Mouse (Mus musculus) heart, postnatal 0 days (tissue): ENCODE measurements at regions not wholly inside any gene's neighbourhood (a gene's known extent, or its start where the extent isn't known, plus 50 kb on each side); places are given as distances from the start of the nearest gene placed in this dataset.
A peak's percentile ranks its signal among the peaks of the same experiment; 100 is the strongest.

Experiments used
- ATAC-seq: fragments of 200-750 bp; cut with Nextera tagmentation; 2 replicates; pipeline ENCODE4 v1.8.0; 2017; ENCODE audit warnings: low read depth, moderate number of reproducible peaks, moderate library complexity; ENCODE audit not compliant: insufficient read depth
- DNase-seq: peaks from one replicate; pipeline ENCODE4 v3.0.0-alpha.2; 2016; ENCODE audit warnings: low spot score
- H3K27ac ChIP-seq: fragments of 300-500 bp; sonication (generic); 2 replicates; pipeline ENCODE4 v1.5.1; 2014; ENCODE audit warnings: low read depth, mild to moderate bottlenecking
- H3K27me3 ChIP-seq: fragments of 300-500 bp; sonication (generic); 2 replicates; pipeline ENCODE4 v1.6.1; 2014; ENCODE audit warnings: low read length, mixed read lengths; ENCODE audit not compliant: control insufficient read depth, insufficient read depth
- H3K36me3 ChIP-seq: fragments of 300-500 bp; sonication (generic); replicated peaks from 2 replicates; pipeline ENCODE4 v1.6.1; 2014; ENCODE audit warnings: low read length, mixed read lengths; ENCODE audit not compliant: control insufficient read depth, insufficient read depth
- H3K4me1 ChIP-seq: fragments of 300-500 bp; sonication (generic); 2 replicates; pipeline ENCODE4 v1.6.1; 2014; ENCODE audit warnings: antibody characterized with exemption; ENCODE audit not compliant: control insufficient read depth, insufficient read depth
- H3K4me2 ChIP-seq: fragments of 300-500 bp; sonication (generic); 2 replicates; pipeline ENCODE4 v1.6.1; 2014; ENCODE audit warnings: low read depth, mild to moderate bottlenecking, low read length, moderate library complexity
- H3K4me3 ChIP-seq: fragments of 300-500 bp; sonication (generic); 2 replicates; pipeline ENCODE4 v1.5.1; 2014; ENCODE audit warnings: low read depth, low read length
- H3K9ac ChIP-seq: fragments of 300-500 bp; sonication (generic); replicated peaks from 2 replicates; pipeline ENCODE4 v1.6.1; 2014; ENCODE audit warnings: low read depth, low read length, mixed read lengths
- H3K9me3 ChIP-seq: fragments of 300-500 bp; sonication (generic); replicated peaks from 2 replicates; pipeline ENCODE4 v1.6.1; 2016; ENCODE audit warnings: low read length; ENCODE audit not compliant: control insufficient read depth
- CTCF ChIP-seq: IDR thresholded peaks from 2 replicates; pipeline ENCODE4 v1.5.1; 2016; ENCODE audit warnings: antibody characterized with exemption, control low read depth, low read depth
- EP300 ChIP-seq: IDR thresholded peaks from 2 replicates; pipeline ENCODE4 v1.6.1; 2016; ENCODE audit warnings: antibody characterized with exemption, low read depth
- WGBS: fragments of 180-500 bp; shearing (Covaris S2); extraction: QIAGEN DNeasy Blood & Tissue Kit; methylation state at CpG from one replicate; pipeline ENCODE4 v1.1.7; 2014; 5-methylcytosine and 5-hydroxymethylcytosine counted together

- Histone ChIP-seq H3K4me2 (no peak overlapping the region), H3K36me3 (no peaks in the 10 kb centered on the region), H3K9ac (no peak overlapping the region), H3K4me1 (peaks cover 5% of the 10 kb centered on the region; the same call in 1 of the 2 replicates), H3K27ac (no peak overlapping the region), H3K4me3 (no peak overlapping the region), H3K9me3 (no peaks in the 10 kb centered on the region), H3K27me3 (no peaks in the 10 kb centered on the region)
- DNase-seq (no peak), ATAC-seq (no peak)
- WGBS = 79% methylated on average over 11 of the region's 11 CpGs
- TF ChIP-seq EP300 = no peak
- TF ChIP-seq CTCF = no peak
Observed at GRCm38 (mm10) chr1:92731353-92732282, 83.0 kb upstream of the Otos start.

- Histone ChIP-seq H3K9me3 (no peaks in the 10 kb centered on the region), H3K27me3 (no peaks in the 10 kb centered on the region), H3K9ac (no peak overlapping the region), H3K36me3 (no peaks in the 10 kb centered on the region), H3K4me2 (no peak overlapping the region), H3K4me3 (no peak overlapping the region), H3K4me1 (peaks cover 5% of the 10 kb centered on the region; the same call in 1 of the 2 replicates), H3K27ac (no peak overlapping the region)
- no peak for ATAC-seq
- no peak for DNase-seq
- WGBS = 78% methylated on average over 6 of the region's 6 CpGs
- no peak for TF ChIP-seq EP300
- no peak for TF ChIP-seq CTCF
Observed at GRCm38 (mm10) chr1:92730576-92730975, 81.9 kb upstream of the Otos start.

- DNase-seq = no peak
- Histone ChIP-seq H3K36me3 (no peaks in the 10 kb centered on the region), H3K27me3 (no peaks in the 10 kb centered on the region), H3K27ac (no peak overlapping the region), H3K4me2 (no peak overlapping the region), H3K9me3 (no peaks in the 10 kb centered on the region), H3K4me3 (no peak overlapping the region), H3K9ac (no peak overlapping the region), H3K4me1 (peaks cover 12% of the 10 kb centered on the region)
- WGBS = 51% methylated on average over 4 of the region's 4 CpGs
- TF ChIP-seq EP300 (no peak), CTCF (no peak)
- no peak for ATAC-seq
Observed at GRCm38 (mm10) chr1:92727961-92728360, 79.3 kb upstream of the Otos start.

- no peak overlapping the region for H3K4me2 ChIP-seq
- peaks cover 12% of the 10 kb centered on the region for H3K4me1 ChIP-seq
- H3K27ac ChIP-seq = no peak overlapping the region
- H3K4me3 ChIP-seq = no peak overlapping the region
- no peaks in the 10 kb centered on the region for H3K36me3 ChIP-seq
- no peak for ATAC-seq
- no peaks in the 10 kb centered on the region for H3K9me3 ChIP-seq
- WGBS = 77% methylated on average over 6 of the region's 6 CpGs
- no peak for DNase-seq
- TF ChIP-seq CTCF = no peak
- no peak for TF ChIP-seq EP300
- H3K9ac ChIP-seq = no peak overlapping the region
- no peaks in the 10 kb centered on the region for H3K27me3 ChIP-seq
Observed at GRCm38 (mm10) chr1:92727371-92727770, 78.7 kb upstream of the Otos start.

GRCm38 (mm10) chr1:92726341-92726740 is 77.7 kb upstream of the Otos start:
- no peaks in the 10 kb centered on the region for H3K27me3 ChIP-seq
- H3K27ac ChIP-seq = no peak overlapping the region
- no peak overlapping the region for H3K9ac ChIP-seq
- DNase-seq = no peak
- no peak for TF ChIP-seq CTCF
- TF ChIP-seq EP300 = no peak
- whole genome bisulfite sequencing = 84% methylated on average over 6 of the region's 6 CpGs
- H3K9me3 ChIP-seq = no peaks in the 10 kb centered on the region
- H3K4me3 ChIP-seq = no peak overlapping the region
- H3K4me1 ChIP-seq = peaks cover 13% of the 10 kb centered on the region
- ATAC-seq = no peak
- H3K36me3 ChIP-seq = no peaks in the 10 kb centered on the region
- H3K4me2 ChIP-seq = no peak overlapping the region

GRCm38 (mm10) chr1:92724135-92724534 is 75.5 kb upstream of the Otos start:
- TF ChIP-seq CTCF = no peak
- no peak; the same call in none of the 2 replicates for TF ChIP-seq EP300
- no peaks in the 10 kb centered on the region for H3K36me3 ChIP-seq
- ATAC-seq (peak; percentile 60), DNase-seq (peak; percentile 82)
- peak overlapping the region; percentile 61 for H3K27ac ChIP-seq
- no peak overlapping the region for H3K9ac ChIP-seq
- H3K4me1 ChIP-seq = peaks cover 32% of the 10 kb centered on the region
- no peaks in the 10 kb centered on the region for H3K9me3 ChIP-seq
- no peak overlapping the region for H3K4me3 ChIP-seq
- no peak overlapping the region for H3K4me2 ChIP-seq
- WGBS = 44% methylated on average over 3 of the region's 3 CpGs
- no peaks in the 10 kb centered on the region for H3K27me3 ChIP-seq
